Mouse (Mus musculus): ENCODE data around the gene Olfr316.

GRCm38 (mm10) chr11:58790053-58790452, 37.5 kb downstream of the Olfr316 start:
- TF ChIP-seq CTCF (IDR thresholded peaks at IDR 0.05; ENCODE audit: borderline replicate concordance, insufficient read depth, low read depth, low read length) (no peak), POLR2A (IDR thresholded peaks at IDR 0.05; ENCODE audit: borderline replicate concordance, insufficient read depth, low read length) (no peak)

Measured in cerebellum, adult 2 months (tissue).